Mouse (Mus musculus) liver, adult 2 months (tissue): Measurements from ENCODE around the gene Trim45.

Experiments
- CTCF ChIP-seq: fragments of 200-500 bp; IDR thresholded peaks from 2 replicates; pipeline ENCODE4 v1.5.1; 2011; ENCODE audit warnings: low read depth, low read length, control low read depth
- POLR2A ChIP-seq: fragments of 200-500 bp; IDR thresholded peaks from 2 replicates; pipeline ENCODE4 v1.6.1; 2011; ENCODE audit warnings: low read length, control low read depth; ENCODE audit not compliant: insufficient read depth; ENCODE audit errors: extremely low read depth

- TF ChIP-seq CTCF (no peak), POLR2A (no peak)
These were observed 13.4 kb upstream of the Trim45 start for GRCm38 (mm10) chr3:100908594-100908993.
